Mouse (Mus musculus) intestine, embryonic 16.5 days (tissue): ENCODE results near the gene Gm10663. TPM values are rescaled to one million over a fixed set of nuclear protein-coding genes. Genes with fewer than 3 reads are reported as not detected.

Experiments used
- ATAC-seq: fragments of 200-750 bp; cut with Nextera tagmentation; 2 replicates; pipeline ENCODE4 v1.8.0; 2017; ENCODE audit warnings: moderate TSS enrichment, moderate library complexity
- H3K27ac ChIP-seq: fragments of 300-500 bp; sonication (generic); 2 replicates; pipeline ENCODE4 v1.5.1; 2014; ENCODE audit warnings: mild to moderate bottlenecking, low read length
- H3K27me3 ChIP-seq: fragments of 300-500 bp; sonication (generic); replicated peaks from 2 replicates; pipeline ENCODE4 v1.6.1; 2014; ENCODE audit warnings: low read length, control low read depth, mixed read lengths; ENCODE audit not compliant: control insufficient read depth, insufficient read depth
- H3K36me3 ChIP-seq: fragments of 300-500 bp; sonication (generic); 2 replicates; pipeline ENCODE4 v1.6.1; 2014; ENCODE audit warnings: low read length, control low read depth; ENCODE audit not compliant: control insufficient read depth, insufficient read depth
- H3K4me1 ChIP-seq: fragments of 300-500 bp; sonication (generic); 2 replicates; pipeline ENCODE4 v1.6.1; 2014; ENCODE audit warnings: low read length, control low read depth, mixed read lengths; ENCODE audit not compliant: control insufficient read depth, insufficient read depth
- H3K4me2 ChIP-seq: fragments of 300-500 bp; sonication (generic); 2 replicates; pipeline ENCODE4 v1.6.1; 2014; ENCODE audit warnings: low read depth, low read length, control low read depth
- H3K4me3 ChIP-seq: fragments of 300-500 bp; sonication (generic); 2 replicates; pipeline ENCODE4 v1.5.1; 2014; ENCODE audit warnings: mild to moderate bottlenecking, low read length
- H3K9ac ChIP-seq: fragments of 300-500 bp; sonication (generic); 2 replicates; pipeline ENCODE4 v1.6.1; 2014; ENCODE audit warnings: low read depth, low read length
- H3K9me3 ChIP-seq: fragments of 300-500 bp; sonication (generic); 2 replicates; pipeline ENCODE4 v1.6.1; 2016; ENCODE audit warnings: low read length, control low read depth; ENCODE audit not compliant: control insufficient read depth
- WGBS: fragments of 180-500 bp; shearing (Covaris S2); extraction: QIAGEN DNeasy Blood & Tissue Kit; methylation state at CpG from one replicate; pipeline ENCODE4 v1.1.7; 2014; 5-methylcytosine and 5-hydroxymethylcytosine counted together
- polyA plus RNA-seq: library from polyadenylated mRNA; unstranded; fragments of >200 nt; fragmentation: Nextera tagmentation; extraction: Ambion mirVana; gene quantifications from 2 replicates; pipeline ENCODE4 v1.2.1, GENCODE M21; 2015

Gm10663 gene
- polyA plus RNA-seq, 1 experiment from 2014 or later: not detected

DNA sequence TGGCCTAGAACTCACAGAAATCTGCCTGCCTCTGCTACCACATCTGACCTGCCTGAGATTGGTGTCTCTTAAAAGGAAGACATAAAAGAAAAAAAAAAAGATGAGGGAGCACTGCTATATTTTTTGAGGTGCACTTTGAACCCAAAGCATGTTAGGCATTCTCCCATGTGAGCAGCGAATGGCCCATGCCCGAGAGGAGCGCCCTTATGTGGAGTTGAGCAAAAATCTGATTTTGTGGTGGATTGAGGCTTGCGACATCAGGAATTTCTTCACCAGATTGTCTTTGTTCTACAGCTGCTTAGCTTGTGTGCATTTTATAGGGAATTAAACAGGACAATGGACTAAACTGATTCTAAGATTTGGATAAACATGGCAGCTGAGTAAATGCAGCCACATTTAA is 27.6 kb upstream of the Gm10663 start:
- H3K27ac ChIP-seq: no peak overlapping the region
- 83% methylated on average over 4 of the region's 4 CpGs for WGBS
- H3K4me3 ChIP-seq: no peak overlapping the region
- H3K9me3 ChIP-seq: no peaks in the 10 kb centered on the region
- no peak overlapping the region for H3K9ac ChIP-seq
- no peaks in the 10 kb centered on the region for H3K27me3 ChIP-seq
- H3K4me1 ChIP-seq: no peaks in the 10 kb centered on the region
- H3K36me3 ChIP-seq: no peaks in the 10 kb centered on the region
- no peak overlapping the region for H3K4me2 ChIP-seq
- ATAC-seq: no peak

GRCm38 (mm10) chr8:65047801-65048200 is 27.0 kb upstream of the Gm10663 start:
- Histone ChIP-seq H3K9me3 (no peaks in the 10 kb centered on the region), H3K36me3 (no peaks in the 10 kb centered on the region), H3K4me2 (no peak overlapping the region), H3K4me3 (no peak overlapping the region), H3K9ac (no peak overlapping the region), H3K27ac (no peak overlapping the region), H3K4me1 (no peaks in the 10 kb centered on the region), H3K27me3 (no peaks in the 10 kb centered on the region)
- 80% methylated on average over 4 of the region's 4 CpGs for WGBS
- no peak for ATAC-seq

GRCm38 (mm10) chr8:65053554-65053953 is 21.3 kb upstream of the Gm10663 start:
- Histone ChIP-seq H3K4me1 (no peaks in the 10 kb centered on the region), H3K4me2 (no peak overlapping the region), H3K9me3 (no peaks in the 10 kb centered on the region), H3K27me3 (no peaks in the 10 kb centered on the region), H3K36me3 (no peaks in the 10 kb centered on the region), H3K4me3 (no peak overlapping the region), H3K9ac (no peak overlapping the region), H3K27ac (no peak overlapping the region)
- WGBS: 85% methylated on average over 3 of the region's 3 CpGs
- ATAC-seq: no peak

DNA sequence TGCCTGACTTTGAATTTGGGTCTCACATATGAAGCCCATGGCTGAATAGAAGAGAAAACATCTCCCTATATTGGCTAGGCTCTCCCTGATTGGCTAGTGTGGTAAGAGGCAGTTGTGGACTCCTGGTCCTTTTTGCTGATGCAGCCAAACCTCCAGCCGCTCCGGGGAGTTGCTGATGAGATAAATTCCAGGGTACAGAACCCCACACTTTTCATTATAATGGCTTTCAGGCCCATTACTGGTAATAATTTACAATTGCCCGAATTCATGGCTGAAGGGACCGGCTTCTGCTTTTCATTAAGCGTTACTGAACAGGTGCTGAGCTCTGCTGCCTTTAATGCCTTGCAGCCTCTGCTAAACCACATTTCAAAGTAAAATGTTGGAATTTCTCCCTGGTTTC is 20.9 kb upstream of the Gm10663 start:
- Histone ChIP-seq H3K9ac (no peak overlapping the region), H3K4me2 (no peak overlapping the region), H3K4me1 (no peaks in the 10 kb centered on the region), H3K9me3 (no peaks in the 10 kb centered on the region), H3K36me3 (no peaks in the 10 kb centered on the region), H3K4me3 (no peak overlapping the region), H3K27me3 (no peaks in the 10 kb centered on the region), H3K27ac (no peak overlapping the region)
- no peak for ATAC-seq
- WGBS: 47% methylated on average over 5 of the region's 5 CpGs

DNA sequence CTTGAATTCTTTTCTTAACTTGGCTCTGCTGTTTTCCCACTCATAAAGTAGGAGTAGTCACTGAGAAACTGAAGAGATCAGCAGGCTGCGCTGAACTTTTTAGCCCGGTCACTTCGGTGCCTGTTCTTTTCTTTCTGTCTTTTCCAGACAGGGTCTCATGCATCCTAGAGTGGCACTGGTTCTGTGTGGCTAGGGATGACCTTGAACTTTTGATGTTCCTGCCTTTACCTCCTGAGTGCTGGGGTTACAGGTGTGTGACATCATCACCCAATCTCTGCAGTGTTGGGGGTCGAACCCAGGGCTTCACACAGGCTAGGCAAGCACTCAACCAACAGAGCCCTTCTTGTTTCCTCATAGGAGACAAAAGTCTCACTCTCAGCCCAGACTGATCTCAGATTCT is 18.1 kb upstream of the Gm10663 start:
- Histone ChIP-seq H3K27ac (no peak overlapping the region), H3K4me3 (no peak overlapping the region), H3K4me1 (no peaks in the 10 kb centered on the region), H3K36me3 (no peaks in the 10 kb centered on the region), H3K9ac (no peak overlapping the region), H3K9me3 (no peaks in the 10 kb centered on the region), H3K4me2 (no peak overlapping the region), H3K27me3 (no peaks in the 10 kb centered on the region)
- no peak for ATAC-seq
- WGBS: 85% methylated on average over 4 of the region's 4 CpGs

- no peaks in the 10 kb centered on the region for H3K4me1 ChIP-seq
- H3K27ac ChIP-seq: no peak overlapping the region
- H3K27me3 ChIP-seq: no peaks in the 10 kb centered on the region
- H3K9ac ChIP-seq: no peak overlapping the region
- no peak overlapping the region for H3K4me3 ChIP-seq
- H3K9me3 ChIP-seq: no peaks in the 10 kb centered on the region
- no peaks in the 10 kb centered on the region for H3K36me3 ChIP-seq
- WGBS: 75% methylated on average over 4 of the region's 4 CpGs
- no peak for ATAC-seq
- no peak overlapping the region for H3K4me2 ChIP-seq
Observed at GRCm38 (mm10) chr8:65062195-65062594, 12.6 kb upstream of the Gm10663 start.

DNA sequence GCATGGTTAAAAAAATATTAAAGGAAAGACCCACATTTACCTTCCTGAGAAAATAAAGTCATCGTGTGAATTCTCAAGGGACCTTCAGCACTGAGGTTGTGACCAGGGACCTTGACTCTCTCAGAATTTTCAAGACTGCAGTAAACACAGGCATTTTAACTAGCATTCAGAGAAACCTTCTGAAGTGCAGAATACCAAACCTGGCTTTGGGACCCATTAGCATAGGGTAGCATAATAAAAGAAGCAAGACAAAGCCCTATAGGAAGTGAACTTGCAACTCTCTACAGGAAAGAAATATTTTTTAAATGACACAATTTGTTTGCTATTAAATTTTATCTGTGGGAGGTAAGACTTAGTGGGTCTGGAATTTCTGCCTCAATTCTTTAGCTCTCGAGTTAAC is 10.8 kb upstream of the Gm10663 start:
- Histone ChIP-seq H3K4me1 (no peaks in the 10 kb centered on the region), H3K4me2 (no peak overlapping the region), H3K27me3 (no peaks in the 10 kb centered on the region), H3K9me3 (no peaks in the 10 kb centered on the region), H3K27ac (no peak overlapping the region), H3K36me3 (no peaks in the 10 kb centered on the region), H3K9ac (no peak overlapping the region), H3K4me3 (no peak overlapping the region)
- 51% methylated on average over 2 of the region's 2 CpGs for WGBS
- ATAC-seq: no peak

DNA sequence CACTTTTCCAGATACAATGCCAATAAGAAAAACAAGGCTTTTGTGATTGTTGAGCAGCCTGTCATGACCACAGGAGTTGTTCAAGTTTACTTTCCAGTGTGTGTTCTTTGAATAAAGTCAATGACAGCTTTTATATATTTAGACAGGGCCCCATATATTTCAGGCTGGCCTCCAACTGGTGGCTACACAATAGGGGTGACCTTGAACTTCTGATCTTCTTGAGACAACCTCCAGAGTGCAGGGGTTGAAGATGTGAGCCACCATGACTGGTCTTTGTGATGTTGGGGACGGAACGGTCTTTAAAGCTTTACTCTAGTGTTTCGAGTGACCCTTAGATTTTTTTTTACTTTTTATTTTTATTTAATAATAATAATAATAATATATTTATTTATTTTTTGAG is 9.2 kb upstream of the Gm10663 start:
- no peak overlapping the region for H3K4me3 ChIP-seq
- H3K27ac ChIP-seq: no peak overlapping the region
- 94% methylated on average over 3 of the region's 3 CpGs for WGBS
- no peaks in the 10 kb centered on the region for H3K9me3 ChIP-seq
- no peak for ATAC-seq
- H3K9ac ChIP-seq: no peak overlapping the region
- H3K4me2 ChIP-seq: no peak overlapping the region
- no peaks in the 10 kb centered on the region for H3K36me3 ChIP-seq
- H3K27me3 ChIP-seq: no peaks in the 10 kb centered on the region
- no peaks in the 10 kb centered on the region for H3K4me1 ChIP-seq

- no peak overlapping the region for H3K27ac ChIP-seq
- ATAC-seq: no peak
- no peak overlapping the region for H3K4me3 ChIP-seq
- H3K36me3 ChIP-seq: no peaks in the 10 kb centered on the region
- H3K4me1 ChIP-seq: no peaks in the 10 kb centered on the region
- no peaks in the 10 kb centered on the region for H3K27me3 ChIP-seq
- H3K4me2 ChIP-seq: no peak overlapping the region
- 93% methylated on average over 4 of the region's 4 CpGs for WGBS
- no peaks in the 10 kb centered on the region for H3K9me3 ChIP-seq
- H3K9ac ChIP-seq: no peak overlapping the region
Observed at GRCm38 (mm10) chr8:65067031-65067430, 7.8 kb upstream of the Gm10663 start.

- no peak overlapping the region for H3K4me2 ChIP-seq
- H3K27ac ChIP-seq: no peak overlapping the region
- H3K4me3 ChIP-seq: no peak overlapping the region
- H3K9me3 ChIP-seq: no peaks in the 10 kb centered on the region
- WGBS: 39% methylated on average over 10 of the region's 10 CpGs
- no peaks in the 10 kb centered on the region for H3K4me1 ChIP-seq
- H3K36me3 ChIP-seq: no peaks in the 10 kb centered on the region
- no peak overlapping the region for H3K9ac ChIP-seq
- ATAC-seq: no peak
- no peaks in the 10 kb centered on the region for H3K27me3 ChIP-seq
Observed at GRCm38 (mm10) chr8:65067694-65068472, 7.0 kb upstream of the Gm10663 start.
